In genomic region chr8:12188451-12188850, GRCm38 (mm10) we compare ENCODE assay signal across 27 mouse cellular contexts.
DNase-seq lines count a peak whose midpoint lies in the region; ATAC-seq and TF ChIP-seq lines count a peak whose summit lies in the region.
"Had no signal": no experiment of that assay in that cellular context is flagged by ENCODE, and none has a peak within 500 bp of the region (broad histone marks: within the 10 kb centered on the region; RNA-seq: fewer than 3 reads in every experiment).

No protein-coding gene starts in this region.

- ATAC-seq in forebrain, postnatal 0 days = no peak
- no peak for ATAC-seq in forebrain, embryonic 11.5 days (replicated peaks; ENCODE audit: low FRiP score)
- no peak for ATAC-seq in stomach, postnatal 0 days (ENCODE audit: low FRiP score, low TSS enrichment)
- ATAC-seq: CD4-positive, CD25-positive, alpha-beta regulatory T cell, adult 4 months; midbrain, embryonic 16.5 days had no signal

- TF ChIP-seq EP300 in stomach, postnatal 0 days (optimal IDR thresholded peaks at IDR 0.05) = no peak

- H3K9me3 ChIP-seq in forebrain, postnatal 0 days (ENCODE audit: low read length) = no peaks in the 10 kb centered on the region
- H3K9me3 ChIP-seq in forebrain, embryonic 11.5 days (ENCODE audit: control insufficient read depth, low read length) = no peaks in the 10 kb centered on the region
- no peaks in the 10 kb centered on the region for H3K9me3 ChIP-seq in stomach, postnatal 0 days (ENCODE audit: control insufficient read depth, low read length)
- H3K9me3 ChIP-seq: embryonic facial prominence, embryonic 12.5 days; heart, embryonic 13.5 days; hindbrain, embryonic 15.5 days; limb, embryonic 12.5 days; liver, embryonic 15.5 days; lung, embryonic 15.5 days; midbrain, embryonic 10.5 days; neural tube, embryonic 12.5 days had no signal

- H3K4me1 ChIP-seq in forebrain, postnatal 0 days (ENCODE audit: insufficient read depth) = peaks cover 8% of the 10 kb centered on the region; the same call in 1 of the 2 replicates
- H3K4me1 ChIP-seq in forebrain, embryonic 11.5 days (replicated peaks; ENCODE audit: control insufficient read depth, insufficient read depth, low read length) = no peaks in the 10 kb centered on the region
- no peaks in the 10 kb centered on the region for H3K4me1 ChIP-seq in kidney, adult 2 months (ENCODE audit: control insufficient read depth, insufficient read depth, low read length)
- H3K4me1 ChIP-seq in stomach, postnatal 0 days (replicated peaks; ENCODE audit: control insufficient read depth, insufficient read depth) = no peaks in the 10 kb centered on the region
- H3K4me1 ChIP-seq: embryonic facial prominence, embryonic 12.5 days; heart, embryonic 13.5 days; limb, embryonic 12.5 days; liver, embryonic 15.5 days; lung, embryonic 15.5 days; neural tube, embryonic 12.5 days had no signal

- H3K36me3 ChIP-seq in forebrain, postnatal 0 days (ENCODE audit: insufficient read depth) = no peaks in the 10 kb centered on the region
- no peaks in the 10 kb centered on the region for H3K36me3 ChIP-seq in forebrain, embryonic 11.5 days (ENCODE audit: control insufficient read depth, insufficient read depth, low read length)
- no peaks in the 10 kb centered on the region for H3K36me3 ChIP-seq in kidney, adult 2 months (ENCODE audit: control insufficient read depth, insufficient read depth, low read length)
- no peaks in the 10 kb centered on the region for H3K36me3 ChIP-seq in stomach, postnatal 0 days (ENCODE audit: control insufficient read depth, insufficient read depth, low read length)
- H3K36me3 ChIP-seq: embryonic facial prominence, embryonic 12.5 days; heart, embryonic 13.5 days; hindbrain, embryonic 15.5 days; limb, embryonic 12.5 days; liver, embryonic 15.5 days; lung, embryonic 15.5 days; midbrain, embryonic 10.5 days; neural tube, embryonic 12.5 days had no signal

- DNase-seq in forebrain, postnatal 0 days = no peak
- DNase-seq in forebrain, embryonic 11.5 days (ENCODE audit: low spot score) = no peak
- peak; percentile 77 for DNase-seq in kidney, adult 2 months
- peak; percentile 70 for DNase-seq in kidney, adult 9 months
- peak; percentile 65 to 75 for DNase-seq in kidney, postnatal 25 days
- no peak for DNase-seq in adrenal gland, adult 18-20 months (ENCODE audit: low spot score in 2 of 2)
- DNase-seq in stomach, postnatal 0 days (ENCODE audit: low spot score) = no peak
- DNase-seq: adrenal gland, adult 2 months; cerebellum, adult 2 months; cerebellum, postnatal 36 days; gastrocnemius, adult 2 months; heart, postnatal 10 days; layer of hippocampus, adult 9-11 months; right cerebral cortex, postnatal 4 days; thymus, adult 2 months; thymus, postnatal 36 days had no signal

- TF ChIP-seq CTCF in forebrain, postnatal 0 days (IDR thresholded peaks at IDR 0.05; ENCODE audit: low read depth) = no peak
- TF ChIP-seq CTCF in kidney, adult 2 months (conservative IDR thresholded peaks at IDR 0.05; ENCODE audit: insufficient read depth, insufficient read length, low read depth, low read length) = no peak
- no peak for TF ChIP-seq CTCF in stomach, postnatal 0 days (IDR thresholded peaks at IDR 0.05; ENCODE audit: low read depth)

- WGBS in forebrain, postnatal 0 days = 72% methylated on average over 5 of the region's 5 CpGs
- 87% methylated on average over 5 of the region's 5 CpGs for WGBS in forebrain, embryonic 11.5 days
- whole genome bisulfite sequencing in kidney, adult 2 months = 20% methylated on average over 5 of the region's 5 CpGs
- WGBS in stomach, postnatal 0 days = 58% methylated on average over 5 of the region's 5 CpGs

- no peak overlapping the region for H3K9ac ChIP-seq in forebrain, postnatal 0 days
- no peak overlapping the region for H3K9ac ChIP-seq in forebrain, embryonic 11.5 days (ENCODE audit: low read length)
- no peak overlapping the region for H3K9ac ChIP-seq in stomach, postnatal 0 days (ENCODE audit: low read length)
- H3K9ac ChIP-seq: embryonic facial prominence, embryonic 12.5 days; heart, embryonic 13.5 days; hindbrain, embryonic 15.5 days; limb, embryonic 12.5 days; liver, embryonic 15.5 days; lung, embryonic 15.5 days; neural tube, embryonic 12.5 days had no signal

- no peak overlapping the region for H3K4me3 ChIP-seq in forebrain, postnatal 0 days (ENCODE audit: low read depth, low read length)
- H3K4me3 ChIP-seq in forebrain, embryonic 11.5 days (ENCODE audit: low read depth, low read length) = no peak overlapping the region
- H3K4me3 ChIP-seq in kidney, adult 2 months (ENCODE audit: insufficient read depth, low read depth, low read length) = no peak overlapping the region
- H3K4me3 ChIP-seq in stomach, postnatal 0 days (ENCODE audit: low read depth, low read length) = no peak overlapping the region
- H3K4me3 ChIP-seq: embryonic facial prominence, embryonic 12.5 days; gastrocnemius, adult 2 months; heart, embryonic 13.5 days; hindbrain, embryonic 15.5 days; limb, embryonic 12.5 days; liver, embryonic 15.5 days; lung, embryonic 15.5 days; midbrain, embryonic 10.5 days; myocyte; neural tube, embryonic 12.5 days had no signal

- no peaks in the 10 kb centered on the region; the same call in 1 of the 2 replicates for H3K27me3 ChIP-seq in forebrain, postnatal 0 days (ENCODE audit: insufficient read depth, low read length)
- no peaks in the 10 kb centered on the region for H3K27me3 ChIP-seq in forebrain, embryonic 11.5 days (ENCODE audit: control insufficient read depth, insufficient read depth, low read length)
- no peaks in the 10 kb centered on the region for H3K27me3 ChIP-seq in kidney, adult 2 months (replicated peaks; ENCODE audit: control insufficient read depth, insufficient read depth, low read length)
- H3K27me3 ChIP-seq in stomach, postnatal 0 days (ENCODE audit: control insufficient read depth, insufficient read depth, low read length) = no peaks in the 10 kb centered on the region
- H3K27me3 ChIP-seq: embryonic facial prominence, embryonic 12.5 days; liver, embryonic 15.5 days; lung, embryonic 15.5 days; neural tube, embryonic 12.5 days had no signal

- no peak overlapping the region for H3K4me2 ChIP-seq in forebrain, postnatal 0 days (ENCODE audit: low read depth)
- H3K4me2 ChIP-seq in forebrain, embryonic 11.5 days (ENCODE audit: low read depth, low read length, severe bottlenecking) = no peak overlapping the region
- H3K4me2 ChIP-seq in stomach, postnatal 0 days (replicated peaks; ENCODE audit: low read depth) = no peak overlapping the region
- H3K4me2 ChIP-seq: embryonic facial prominence, embryonic 12.5 days; heart, embryonic 13.5 days; hindbrain, embryonic 15.5 days; limb, embryonic 12.5 days; liver, embryonic 15.5 days; lung, embryonic 15.5 days; neural tube, embryonic 12.5 days had no signal

- no peak for TF ChIP-seq POLR2A in kidney, adult 2 months (IDR thresholded peaks at IDR 0.05; ENCODE audit: low read depth, low read length)

- 0 out of 2 replicates have a peak overlapping the region, but pooled peaks have one; percentile 5 for H3K27ac ChIP-seq in forebrain, postnatal 0 days (ENCODE audit: low read depth, low read length)
- H3K27ac ChIP-seq in forebrain, embryonic 11.5 days (ENCODE audit: low read depth, low read length) = no peak overlapping the region
- H3K27ac ChIP-seq in kidney, adult 2 months (ENCODE audit: insufficient read depth, low read depth, low read length) = no peak overlapping the region
- no peak overlapping the region for H3K27ac ChIP-seq in stomach, postnatal 0 days (replicated peaks)
- H3K27ac ChIP-seq: embryonic facial prominence, embryonic 12.5 days; gastrocnemius, adult 2 months; heart, embryonic 13.5 days; limb, embryonic 12.5 days; liver, embryonic 15.5 days; lung, embryonic 15.5 days; midbrain, embryonic 10.5 days; neural tube, embryonic 12.5 days had no signal

Comparison
In these comparisons a context has a peak if more than half of its experiments do, and no peak if none do; other contexts are left out.
1. DNase-seq: peak in kidney, adult 2 months (single experiment), kidney, adult 9 months (single experiment) and kidney, postnatal 25 days (2 of 2); none in forebrain, postnatal 0 days (single experiment), forebrain, embryonic 11.5 days (single experiment), adrenal gland, adult 18-20 months (0 of 2) and stomach, postnatal 0 days (single experiment).